Mouse (Mus musculus) ES-E14 (cell line): ENCODE results near the gene Col23a1.

ENCODE experiments used
- CHD2 ChIP-seq: IDR thresholded peaks from 2 replicates; pipeline ENCODE4 v1.6.1; 2014; ENCODE audit warnings: mild to moderate bottlenecking, low read depth, low read length, inconsistent platforms
- ZNF384 ChIP-seq: IDR thresholded peaks from 2 replicates; pipeline ENCODE4 v1.6.1; 2012; ENCODE audit warnings: low read depth, low read length, inconsistent platforms

DNA sequence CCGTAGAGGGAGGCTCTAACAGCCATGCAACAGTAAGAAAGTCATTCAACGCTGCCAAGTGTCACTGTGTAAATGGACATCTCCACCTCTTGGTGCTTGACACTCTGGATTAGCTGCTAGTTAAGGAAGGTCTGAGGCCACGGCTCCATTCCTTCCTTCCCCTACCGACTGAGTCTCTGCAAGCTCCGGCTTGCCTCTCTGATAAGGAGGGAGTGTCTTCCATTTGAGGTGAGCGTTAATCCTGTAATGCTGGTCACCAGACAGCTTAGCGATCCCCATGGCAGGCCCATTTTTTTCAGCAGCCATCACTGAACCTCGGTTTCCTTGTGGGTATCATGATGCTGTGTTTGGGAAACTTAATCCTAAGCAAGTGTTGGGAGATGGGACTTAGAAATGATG lies 140.5 kb downstream of the Col23a1 start:
- TF ChIP-seq CHD2 (no peak), ZNF384 (no peak)
